Mouse (Mus musculus) intestine, embryonic 16.5 days (tissue): ENCODE results near the gene 2810021J22Rik. TPM values are rescaled to one million over a fixed set of nuclear protein-coding genes. Genes with fewer than 3 reads are reported as not detected.
"Not testable (repeated sequence)": the region's sequence is repeated elsewhere in the genome, so short reads cannot be mapped to it uniquely, and the experiment has no call there.

ENCODE experiments used
- ATAC-seq: fragments of 200-750 bp; cut with Nextera tagmentation; 2 replicates; pipeline ENCODE4 v1.8.0; 2017; ENCODE audit warnings: moderate TSS enrichment, moderate library complexity
- H3K27ac ChIP-seq: fragments of 300-500 bp; sonication (generic); 2 replicates; pipeline ENCODE4 v1.5.1; 2014; ENCODE audit warnings: mild to moderate bottlenecking, low read length
- H3K27me3 ChIP-seq: fragments of 300-500 bp; sonication (generic); replicated peaks from 2 replicates; pipeline ENCODE4 v1.6.1; 2014; ENCODE audit warnings: low read length, control low read depth, mixed read lengths; ENCODE audit not compliant: control insufficient read depth, insufficient read depth
- H3K36me3 ChIP-seq: fragments of 300-500 bp; sonication (generic); 2 replicates; pipeline ENCODE4 v1.6.1; 2014; ENCODE audit warnings: low read length, control low read depth; ENCODE audit not compliant: control insufficient read depth, insufficient read depth
- H3K4me1 ChIP-seq: fragments of 300-500 bp; sonication (generic); 2 replicates; pipeline ENCODE4 v1.6.1; 2014; ENCODE audit warnings: low read length, control low read depth, mixed read lengths; ENCODE audit not compliant: control insufficient read depth, insufficient read depth
- H3K4me2 ChIP-seq: fragments of 300-500 bp; sonication (generic); 2 replicates; pipeline ENCODE4 v1.6.1; 2014; ENCODE audit warnings: low read depth, low read length, control low read depth
- H3K4me3 ChIP-seq: fragments of 300-500 bp; sonication (generic); 2 replicates; pipeline ENCODE4 v1.5.1; 2014; ENCODE audit warnings: mild to moderate bottlenecking, low read length
- H3K9ac ChIP-seq: fragments of 300-500 bp; sonication (generic); 2 replicates; pipeline ENCODE4 v1.6.1; 2014; ENCODE audit warnings: low read depth, low read length
- H3K9me3 ChIP-seq: fragments of 300-500 bp; sonication (generic); 2 replicates; pipeline ENCODE4 v1.6.1; 2016; ENCODE audit warnings: low read length, control low read depth; ENCODE audit not compliant: control insufficient read depth
- WGBS: fragments of 180-500 bp; shearing (Covaris S2); extraction: QIAGEN DNeasy Blood & Tissue Kit; methylation state at CpG from one replicate; pipeline ENCODE4 v1.1.7; 2014; 5-methylcytosine and 5-hydroxymethylcytosine counted together
- polyA plus RNA-seq: library from polyadenylated mRNA; unstranded; fragments of >200 nt; fragmentation: Nextera tagmentation; extraction: Ambion mirVana; gene quantifications from 2 replicates; pipeline ENCODE4 v1.2.1, GENCODE M21; 2015

The 2810021J22Rik gene
- polyA plus RNA-seq: 5.2 and 5.3 TPM in 2 replicates

DNA sequence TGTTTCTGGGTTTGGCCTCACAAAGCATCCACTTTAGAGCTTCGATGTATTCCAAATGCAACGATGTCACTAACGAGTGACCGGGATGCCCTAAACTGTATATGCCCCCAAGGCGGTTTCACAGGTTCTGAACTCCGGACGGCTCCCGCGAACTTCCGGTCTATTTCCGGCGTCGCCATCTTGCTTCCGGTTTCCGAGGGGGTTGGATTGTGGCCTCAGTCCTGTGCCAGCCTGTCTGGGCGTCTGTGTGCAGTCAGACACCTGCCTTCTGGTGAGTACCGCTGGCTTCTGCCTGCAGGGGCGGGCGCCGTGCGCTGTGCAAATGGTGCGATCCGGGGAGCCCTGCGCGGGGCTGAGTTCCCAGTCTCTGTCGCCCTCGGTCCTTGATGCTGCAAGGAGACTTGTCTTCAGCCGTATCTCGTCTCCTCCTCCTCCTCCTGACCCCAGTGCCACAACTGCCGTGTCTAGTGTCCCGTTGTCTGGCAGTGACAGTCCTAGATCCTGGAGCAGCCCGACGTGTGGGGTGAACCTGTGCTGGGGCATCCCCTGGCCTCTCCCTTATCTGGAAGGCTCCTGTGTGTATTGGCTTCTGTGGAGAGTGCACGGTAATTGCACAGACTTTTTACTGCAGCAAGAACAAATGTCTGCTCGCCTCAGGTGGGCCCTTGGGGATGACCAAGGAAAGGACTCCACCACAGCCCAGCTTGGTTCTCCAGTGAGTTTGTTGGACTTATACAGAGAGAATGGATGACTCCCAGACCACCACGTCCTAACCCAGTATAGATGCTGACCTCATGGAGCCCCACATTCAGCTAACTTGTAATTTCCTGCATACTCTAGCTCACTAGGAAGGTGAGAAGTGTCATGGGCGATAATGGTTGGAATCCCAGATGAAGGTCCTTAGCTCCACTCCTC lies at the start of gene 2810021J22Rik:
TSS of gene 2810021J22Rik (plus strand) at position 178 of the 915 bp plus-strand sequence.
- peak within 1 kb of the TSS; percentile 79 for H3K27ac ChIP-seq
- H3K9ac ChIP-seq: peak within 1 kb of the TSS; percentile 83
- H3K4me3 ChIP-seq: peak within 1 kb of the TSS; percentile 69
- H3K4me2 ChIP-seq: peak within 1 kb of the TSS; percentile 53
- peak; percentile 94 for ATAC-seq
- H3K9me3 ChIP-seq: no peaks in the 10 kb centered on the region
- no peaks in the 10 kb centered on the region for H3K36me3 ChIP-seq
- no peaks in the 10 kb centered on the region for H3K27me3 ChIP-seq
- 0 out of 2 replicates have a peak, but pooled peaks cover 8% of the 10 kb centered on the region for H3K4me1 ChIP-seq
- 3% methylated on average over 37 of the region's 37 CpGs for WGBS

DNA sequence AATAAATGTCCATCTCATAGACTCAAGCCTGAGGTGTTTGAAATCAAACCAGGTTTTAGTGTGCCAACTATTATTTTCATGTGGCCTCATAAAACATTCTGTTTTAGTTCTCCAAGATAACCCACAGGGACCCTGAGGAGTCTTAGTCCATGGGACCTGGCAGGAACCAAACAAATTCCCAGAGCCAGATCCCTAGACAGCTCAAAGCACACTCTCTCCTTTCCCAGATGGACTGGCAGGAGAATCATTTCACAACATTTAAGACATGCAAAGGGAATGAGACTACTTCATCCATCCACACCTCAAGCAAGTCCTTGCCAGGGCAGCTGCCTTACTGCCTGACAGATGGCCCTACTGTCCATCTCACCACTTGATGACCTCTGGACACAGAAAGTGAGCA lies 38.1 kb upstream of the 2810021J22Rik start, which contains the start of gene Olfr312:
TSS of gene Olfr312 (plus strand) at position 301 of the 400 bp plus-strand sequence.
- not testable (repeated sequence) for H3K4me1 ChIP-seq, H3K4me3 ChIP-seq, H3K27me3 ChIP-seq, H3K4me2 ChIP-seq, H3K27ac ChIP-seq, H3K9me3 ChIP-seq, H3K36me3 ChIP-seq, H3K9ac ChIP-seq, ATAC-seq

DNA sequence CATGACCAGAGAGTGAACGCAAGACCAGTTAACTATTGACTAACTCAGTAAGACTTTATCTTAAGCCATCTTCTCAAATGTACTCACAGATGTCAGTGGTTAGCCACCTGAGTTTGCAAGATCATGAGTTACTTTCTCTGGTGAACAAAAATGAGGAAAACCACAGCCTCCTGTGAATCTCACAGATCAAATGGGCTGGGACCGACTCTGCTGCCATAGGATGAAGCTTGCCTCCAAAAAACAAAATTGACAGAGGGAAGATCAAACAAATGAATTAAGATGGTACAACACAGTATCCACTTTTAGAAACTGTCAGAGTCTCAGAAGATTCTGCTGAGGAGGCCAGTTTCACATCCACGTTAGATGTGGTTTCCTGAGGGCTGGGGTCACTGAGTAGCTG lies 37.3 kb upstream of the 2810021J22Rik start:
- H3K4me3 ChIP-seq: no peak overlapping the region
- H3K9ac ChIP-seq: no peak overlapping the region
- H3K27me3 ChIP-seq: no peaks in the 10 kb centered on the region
- H3K4me2 ChIP-seq: no peak overlapping the region
- H3K4me1 ChIP-seq: no peaks in the 10 kb centered on the region
- WGBS: 80% methylated on average over 3 of the region's 3 CpGs
- H3K9me3 ChIP-seq: no peaks in the 10 kb centered on the region
- no peak for ATAC-seq
- no peaks in the 10 kb centered on the region for H3K36me3 ChIP-seq
- H3K27ac ChIP-seq: no peak overlapping the region

GRCm38 (mm10) chr11:58832541-58832940 lies 34.5 kb upstream of the 2810021J22Rik start:
- H3K9ac ChIP-seq, ATAC-seq, H3K27me3 ChIP-seq, H3K9me3 ChIP-seq, H3K4me1 ChIP-seq, H3K36me3 ChIP-seq, H3K27ac ChIP-seq, H3K4me2 ChIP-seq, H3K4me3 ChIP-seq: not testable (repeated sequence)
- 64% methylated on average over 3 of the region's 3 CpGs for WGBS

GRCm38 (mm10) chr11:58838951-58839350 lies 28.1 kb upstream of the 2810021J22Rik start, which contains the start of gene Olfr311:
Gene Olfr311 (plus strand): TSS chr11:58839251.
- H3K27me3 ChIP-seq, H3K9ac ChIP-seq, H3K4me3 ChIP-seq, H3K27ac ChIP-seq, H3K9me3 ChIP-seq, H3K4me2 ChIP-seq, H3K4me1 ChIP-seq, H3K36me3 ChIP-seq, ATAC-seq: not testable (repeated sequence)

- ATAC-seq: peak; percentile 100
- H3K9me3 ChIP-seq: no peaks in the 10 kb centered on the region
- H3K27ac ChIP-seq: 0 out of 2 replicates have a peak within 1 kb of the TSS, but pooled peaks have one; percentile 14
Observed at GRCm38 (mm10) chr11:58846919-58847461, 20.0 kb upstream of the 2810021J22Rik start, which contains the start of gene Gm12258. Gene Gm12258 (plus strand): TSS chr11:58847158.

DNA sequence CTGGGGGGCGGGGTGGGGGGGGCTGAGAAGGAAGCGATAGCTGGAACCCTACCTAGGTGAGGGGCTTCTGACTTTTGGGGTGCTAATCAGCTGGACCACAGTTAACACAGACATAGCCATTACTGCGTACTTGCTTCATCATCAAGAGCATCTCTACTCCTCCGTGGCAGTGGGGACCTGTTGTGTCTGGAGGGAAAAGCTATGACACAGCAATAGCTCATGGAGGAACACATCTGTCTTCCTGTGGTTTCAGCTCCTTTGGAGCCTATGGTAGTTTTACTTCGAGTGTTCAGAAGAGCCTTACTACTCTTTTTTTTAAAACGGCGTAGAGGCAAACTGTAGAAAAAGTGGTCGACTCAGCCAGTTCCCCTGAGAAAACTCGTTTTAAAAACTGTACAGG lies 19.4 kb upstream of the 2810021J22Rik start:
- Histone ChIP-seq H3K27ac (no peak overlapping the region), H3K27me3 (no peaks in the 10 kb centered on the region), H3K4me1 (peaks cover 6% of the 10 kb centered on the region), H3K36me3 (peaks cover 7% of the 10 kb centered on the region; the same call in 1 of the 2 replicates), H3K4me3 (peak overlapping the region; percentile 80), H3K4me2 (peak overlapping the region; percentile 68), H3K9me3 (no peaks in the 10 kb centered on the region), H3K9ac (peak overlapping the region; percentile 80)
- WGBS: 43% methylated on average over 9 of the region's 9 CpGs
- ATAC-seq: no peak

More at GRCm38 (mm10) chr11:58846919-58847461, 20.0 kb upstream of the 2810021J22Rik start, which contains the start of gene Gm12258:
- H3K27me3 ChIP-seq: no peaks in the 10 kb centered on the region
- H3K4me3 ChIP-seq: peak within 1 kb of the TSS; percentile 80
- peak within 1 kb of the TSS; percentile 68 for H3K4me2 ChIP-seq
- H3K4me1 ChIP-seq: peaks cover 6% of the 10 kb centered on the region
- peaks cover 5% of the 10 kb centered on the region; the same call in 1 of the 2 replicates for H3K36me3 ChIP-seq
- H3K9ac ChIP-seq: peak within 1 kb of the TSS; percentile 80
- 0% methylated on average over 24 of the region's 24 CpGs for WGBS

GRCm38 (mm10) chr11:58849731-58850130 lies 17.3 kb upstream of the 2810021J22Rik start:
- H3K9ac ChIP-seq: no peak overlapping the region
- H3K4me1 ChIP-seq: peaks cover 6% of the 10 kb centered on the region
- H3K27ac ChIP-seq: no peak overlapping the region
- H3K27me3 ChIP-seq: no peaks in the 10 kb centered on the region
- 73% methylated on average over 2 of the region's 2 CpGs for WGBS
- H3K9me3 ChIP-seq: no peaks in the 10 kb centered on the region
- H3K36me3 ChIP-seq: peaks cover 7% of the 10 kb centered on the region; the same call in 1 of the 2 replicates
- H3K4me3 ChIP-seq: no peak overlapping the region
- no peak overlapping the region for H3K4me2 ChIP-seq
- no peak for ATAC-seq

DNA sequence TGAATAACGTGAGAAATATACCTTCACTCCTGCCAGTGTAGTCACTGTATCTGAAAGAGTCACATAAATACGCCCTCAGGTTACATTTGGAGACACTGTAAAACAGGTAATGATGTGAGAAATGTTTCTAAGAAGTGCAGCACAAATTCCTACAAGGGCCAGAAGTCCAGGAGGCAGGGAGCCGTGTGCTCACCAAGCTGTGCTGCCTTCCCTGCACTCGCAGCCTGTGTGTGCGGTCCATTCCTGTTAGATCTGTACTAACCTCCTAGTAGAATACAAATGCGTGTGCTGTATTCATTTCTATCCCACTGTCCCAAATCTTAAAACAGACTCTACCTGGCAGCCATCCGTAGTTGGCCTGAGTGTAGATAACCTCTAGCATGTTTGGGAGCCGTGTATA lies 6.3 kb upstream of the 2810021J22Rik start:
- 93% methylated on average over 8 of the region's 8 CpGs for WGBS
- Histone ChIP-seq H3K4me1 (no peaks in the 10 kb centered on the region), H3K4me3 (no peak overlapping the region), H3K9ac (no peak overlapping the region), H3K4me2 (no peak overlapping the region), H3K9me3 (peaks cover 12% of the 10 kb centered on the region), H3K27me3 (no peaks in the 10 kb centered on the region), H3K36me3 (peaks cover 27% of the 10 kb centered on the region), H3K27ac (no peak overlapping the region)
- no peak for ATAC-seq
